Mouse (Mus musculus): Measurements from ENCODE around the gene Gabra6.

DNA sequence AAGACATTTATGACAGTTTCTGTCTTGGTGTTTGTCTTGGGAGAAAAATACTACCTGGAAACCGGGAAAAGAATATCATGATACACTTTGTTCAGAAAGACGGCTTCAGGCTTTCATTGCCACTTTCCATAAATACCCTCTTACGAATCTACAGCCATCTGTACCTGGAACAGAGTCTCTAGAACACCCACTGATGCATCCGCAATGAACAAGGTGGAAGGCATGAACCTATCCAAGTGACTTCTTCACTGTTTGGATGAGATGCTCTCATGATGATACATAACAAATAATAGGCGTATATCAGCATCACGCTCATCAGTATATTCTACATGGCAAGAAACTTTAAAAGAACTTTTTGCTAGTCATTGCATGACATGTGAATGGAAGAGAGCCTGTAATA is 1.8 kb downstream of the Gabra6 start:
- peak; percentile 82; the same call in 1 of the 2 replicates for TF ChIP-seq POLR2A (IDR thresholded peaks at IDR 0.05; ENCODE audit: borderline replicate concordance, insufficient read depth, low read length)
- TF ChIP-seq CTCF (IDR thresholded peaks at IDR 0.05; ENCODE audit: borderline replicate concordance, insufficient read depth, low read depth, low read length): no peak
